Mouse (Mus musculus): ENCODE data around the gene Armcx5. TPM values are rescaled to one million over a fixed set of nuclear protein-coding genes. Genes with fewer than 3 reads are reported as not detected.

Armcx5 gene
- total RNA-seq (2021) = 10 to 100 TPM in 1 of 2 experiments, 1 to 10 TPM in 1; 9.8 to 24.1 TPM
- polyA plus RNA-seq (2012; rRNA removed) = 0.38 and 0.57 TPM in 2 replicates
- long read RNA-seq, partial matches to known transcripts = 0 of 5 reads
- long read RNA-seq, other reads (novel, unspliced or antisense) = 1 of 5 reads

- peak; percentile 91 for DNase-seq
These were observed at the start of gene Armcx5, which contains the start of gene Gprasp1 for GRCm38 (mm10) chrX:135742304-135743055. TSS of gene Armcx5 (plus strand) at chrX:135742733. TSS of gene Gprasp1 (plus strand) at chrX:135742733.

DNA sequence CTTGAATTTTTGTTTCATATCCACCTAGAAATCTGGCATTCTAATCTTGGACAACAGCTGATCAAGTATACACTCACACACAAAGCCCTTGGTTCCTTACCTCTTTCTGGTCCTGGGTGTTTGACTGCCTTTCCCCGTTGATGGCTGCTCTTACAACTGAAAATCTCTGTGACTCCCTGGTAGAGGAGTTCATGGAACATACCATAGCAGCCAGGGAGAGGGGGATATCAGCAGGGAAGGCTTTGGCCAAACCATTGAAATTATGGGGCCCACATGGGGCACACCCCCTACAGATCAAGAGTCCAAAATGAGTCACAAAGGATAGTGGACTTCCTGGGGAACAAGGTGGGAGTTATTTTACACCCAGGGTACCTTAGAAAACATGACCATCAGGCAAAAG, 48.9 kb upstream of the Armcx5 start, which contains the start of gene Tcp11x2:
Gene Tcp11x2 (minus strand): TSS at position 158 of the 400 bp plus-strand sequence.
- DNase-seq = no peak

- no peak for DNase-seq
These were observed 39.4 kb upstream of the Armcx5 start for GRCm38 (mm10) chrX:135703111-135703510.

- DNase-seq = no peak
These were observed 38.2 kb upstream of the Armcx5 start for GRCm38 (mm10) chrX:135704349-135704748.

- no peak for DNase-seq
These were observed 29.7 kb upstream of the Armcx5 start for GRCm38 (mm10) chrX:135712845-135713244.

DNA sequence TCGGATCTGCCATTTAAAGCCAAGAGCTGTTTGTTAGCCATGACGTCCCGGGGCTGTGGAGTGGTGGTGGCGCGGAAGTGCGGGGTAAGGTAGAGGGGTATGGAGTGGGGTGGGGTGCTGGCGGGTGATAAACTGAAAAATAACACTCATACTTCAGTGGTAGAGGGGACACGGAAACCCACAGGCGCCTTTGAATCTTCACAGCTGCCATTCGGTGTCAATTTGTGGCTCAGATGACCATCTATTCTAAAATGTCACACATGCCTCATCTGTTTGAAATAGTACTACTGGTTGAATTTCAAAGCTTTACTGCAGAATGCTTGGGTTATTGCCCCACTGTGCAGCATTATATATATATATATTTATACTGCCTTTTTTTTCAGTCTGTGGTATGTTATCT, 17.4 kb upstream of the Armcx5 start, which contains the start of gene Tmsb15a:
Gene Tmsb15a (minus strand): TSS at position 101 of the 400 bp plus-strand sequence.
- no peak for DNase-seq

DNA sequence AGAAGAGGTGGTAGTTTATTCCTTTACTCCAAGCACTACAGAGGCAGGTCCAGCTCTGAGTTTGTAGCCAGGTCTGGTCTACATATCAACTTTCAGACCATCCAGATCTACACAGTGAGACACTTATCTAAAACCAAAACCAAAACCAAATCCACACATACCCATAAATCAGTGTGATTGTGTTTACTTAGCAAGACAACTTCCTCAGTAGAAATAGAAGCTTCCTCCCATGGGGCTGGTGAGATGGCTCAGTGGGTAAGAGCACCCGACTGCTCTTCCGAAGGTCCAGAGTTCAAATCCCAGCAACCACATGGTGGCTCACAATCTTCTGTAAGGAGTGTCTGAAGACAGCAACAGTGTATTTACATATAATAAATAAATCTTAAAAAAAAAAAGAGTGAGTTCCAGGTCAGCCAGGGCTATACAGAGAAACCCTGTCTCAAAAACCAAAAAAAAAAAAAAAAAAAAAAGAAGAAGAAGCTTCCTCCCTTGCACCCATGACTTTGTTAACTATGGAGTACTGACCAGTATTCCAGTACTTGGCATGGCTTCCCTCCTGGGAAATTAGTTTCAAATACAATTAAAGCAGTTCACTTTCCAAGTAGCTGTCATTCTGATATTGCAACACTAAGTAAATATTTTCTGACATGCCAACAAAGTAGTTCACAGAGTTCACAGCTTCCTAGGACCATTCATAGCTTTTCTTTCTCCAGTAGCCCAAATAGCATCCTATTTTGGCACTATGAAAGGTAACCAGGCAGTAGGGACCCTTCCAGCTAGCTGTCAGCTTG, 3.6 kb upstream of the Armcx5 start:
- no peak for DNase-seq

DNA sequence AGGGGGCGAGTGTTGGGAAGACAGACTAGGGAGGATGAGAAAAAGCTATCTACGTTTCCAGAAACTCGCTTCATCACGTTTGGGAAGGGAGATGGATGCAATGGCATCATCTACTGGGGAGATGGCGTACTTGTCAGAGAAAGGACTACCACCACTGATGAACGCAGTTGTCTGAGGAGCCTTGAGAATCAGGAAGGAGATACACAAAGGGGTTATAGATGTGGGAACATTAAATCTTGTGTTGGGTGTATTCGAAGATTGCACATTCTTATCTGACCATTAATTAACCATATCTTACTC, 473 bp downstream of the Armcx5 start:
- DNase-seq = no peak

DNA sequence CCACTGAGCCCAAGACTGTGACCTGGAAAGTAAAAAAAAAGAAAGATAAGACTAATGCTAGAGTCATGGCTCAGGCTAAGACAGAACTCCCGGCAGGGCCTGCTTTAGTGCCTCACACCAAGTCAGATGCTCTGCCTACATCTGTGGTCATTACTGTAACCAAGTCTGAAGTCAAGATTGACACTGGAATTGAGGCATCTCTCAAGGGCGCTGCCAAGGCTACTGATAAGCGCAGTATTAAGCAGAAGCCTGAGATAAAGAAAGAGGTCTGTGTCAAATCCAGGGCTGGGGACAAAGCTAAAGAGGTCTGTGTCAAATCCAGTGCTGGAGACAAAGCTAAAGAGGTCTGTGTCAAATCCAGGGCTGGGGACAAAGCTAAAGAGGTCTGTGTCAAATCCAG, 2.8 kb downstream of the Armcx5 start:
- DNase-seq = peak; percentile 40

DNA sequence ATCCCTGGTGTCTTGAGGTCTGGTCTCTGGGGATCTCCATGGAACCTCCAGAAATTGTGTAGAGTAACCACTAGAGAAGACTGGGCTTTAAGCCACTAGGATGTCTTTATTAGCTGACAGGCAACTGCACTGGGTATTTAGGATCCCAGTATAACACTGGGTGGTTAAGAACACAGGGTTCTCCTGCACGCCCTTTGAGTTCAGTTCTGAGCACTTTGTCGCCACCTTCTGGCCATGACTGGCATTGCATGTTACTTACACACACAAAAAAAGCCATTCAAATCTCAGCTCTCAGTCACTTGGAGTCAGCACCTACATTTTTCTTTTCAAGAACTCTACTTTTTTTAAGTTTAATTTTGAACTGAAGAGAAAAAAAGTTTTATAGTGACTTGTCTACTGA, 10.3 kb downstream of the Armcx5 start:
- DNase-seq = peak; percentile 58

- peak; percentile 28 for DNase-seq
These were observed 19.2 kb downstream of the Armcx5 start for GRCm38 (mm10) chrX:135761707-135762106.

GRCm38 (mm10) chrX:135768043-135768548, 25.6 kb downstream of the Armcx5 start:
- DNase-seq = no peak

DNA sequence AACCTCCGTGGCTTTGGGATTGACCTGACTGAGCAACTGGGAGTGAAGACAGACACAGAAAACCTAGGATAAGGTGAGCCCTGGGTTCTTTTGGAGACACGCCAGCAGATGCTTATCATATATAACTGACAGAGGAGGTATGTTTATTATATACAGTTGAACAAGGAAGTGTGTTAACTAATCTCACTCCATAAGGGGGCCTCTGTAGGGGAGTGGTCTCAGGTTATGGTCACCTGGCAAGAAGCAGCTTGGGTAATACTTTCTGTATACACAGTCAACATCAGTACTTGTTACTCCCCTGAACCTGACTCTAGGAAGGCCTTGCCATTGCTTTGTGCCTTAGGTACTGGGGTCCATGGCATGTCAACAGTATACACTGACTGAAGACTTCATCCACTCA, 26.0 kb downstream of the Armcx5 start:
- no peak for DNase-seq

- no peak for DNase-seq
These were observed 49.0 kb downstream of the Armcx5 start for GRCm38 (mm10) chrX:135791536-135791935.

GRCm38 (mm10) chrX:135792326-135792725, 49.8 kb downstream of the Armcx5 start:
- no peak for DNase-seq

- peak; percentile 61 for DNase-seq
These were observed 53.2 kb downstream of the Armcx5 start for GRCm38 (mm10) chrX:135795591-135796304.

DNA sequence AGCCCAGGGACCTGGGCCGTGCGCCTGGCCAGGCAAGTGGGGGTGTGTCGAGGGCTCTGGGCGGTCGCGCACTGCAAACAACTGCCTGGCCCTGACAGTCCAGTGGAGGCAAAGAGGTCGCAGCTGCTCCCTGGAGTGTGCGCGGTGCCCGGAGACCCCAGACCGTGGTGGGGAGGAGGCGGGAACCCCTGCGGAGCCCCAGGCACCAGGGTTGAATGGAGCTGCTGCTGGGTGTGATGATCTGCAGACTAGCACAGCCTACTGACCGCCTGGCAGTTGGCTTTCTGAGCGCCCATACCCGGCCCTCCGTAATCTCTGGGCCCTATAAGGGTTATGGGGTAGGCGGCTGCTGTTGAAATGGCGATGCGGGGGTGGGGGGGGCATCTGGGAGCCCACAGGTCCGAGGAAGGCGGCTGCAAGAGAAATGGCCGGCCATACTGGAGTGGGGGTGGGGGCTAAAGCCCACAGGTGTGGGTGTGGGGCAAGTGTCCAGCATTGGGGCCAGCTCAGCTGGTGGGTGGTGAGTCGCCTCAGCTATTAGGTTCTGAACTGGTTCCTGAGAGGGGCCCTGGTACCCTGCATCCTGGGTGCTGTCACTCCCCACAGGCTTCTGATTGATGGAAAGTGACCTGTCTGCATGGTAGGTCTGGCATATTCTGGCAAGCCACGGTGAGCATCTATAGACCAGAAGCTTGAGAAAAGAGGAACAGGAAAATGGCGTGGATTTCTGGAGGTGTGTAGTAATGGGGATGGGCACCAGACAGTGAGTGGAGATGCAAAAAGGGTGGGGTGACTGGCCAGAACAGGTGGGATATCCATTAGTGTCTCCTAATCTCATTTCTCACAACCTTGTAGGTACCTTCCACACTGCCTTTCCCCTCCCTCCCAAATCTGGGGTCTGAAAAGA, 54.0 kb downstream of the Armcx5 start:
- peak; percentile 26 for DNase-seq

Measured in adrenal gland, adult 2 months (tissue).